Comparison of ENCODE assay signal across 10 mouse cellular contexts in the genomic region with DNA sequence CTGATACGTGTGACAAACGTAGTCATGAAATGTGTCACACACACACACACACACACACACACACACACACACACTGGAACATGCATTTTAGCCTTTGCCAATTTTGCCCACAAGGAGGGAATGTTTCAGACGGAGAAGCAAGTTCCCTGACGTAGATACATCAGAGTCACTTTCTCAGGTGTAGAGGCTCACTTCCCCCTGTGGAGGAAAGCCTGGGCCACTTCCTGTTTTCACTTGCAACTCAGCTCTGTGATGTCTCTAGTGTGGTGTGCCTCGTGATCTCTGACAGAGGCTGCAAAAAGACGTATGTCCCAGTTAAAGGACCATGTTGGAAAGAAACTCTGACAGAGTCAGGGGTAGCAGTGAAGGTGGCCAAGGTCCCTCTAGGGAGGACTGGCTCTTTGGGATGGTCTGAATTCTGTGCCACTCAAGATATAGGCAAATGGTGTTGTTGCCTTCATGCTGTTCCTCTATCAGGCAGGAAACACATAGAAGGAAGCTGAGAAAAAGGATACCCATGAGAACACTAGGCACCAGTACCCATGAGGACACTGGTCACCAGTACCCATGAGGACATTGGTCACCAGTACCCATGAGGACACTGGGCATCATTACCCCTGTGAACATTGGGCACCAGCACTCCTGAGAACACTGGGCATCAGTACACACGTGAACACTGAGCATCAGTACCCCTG. TPM values are rescaled to one million over a fixed set of nuclear protein-coding genes. Genes with fewer than 3 reads are reported as not detected.
DNase-seq lines count a peak whose midpoint lies in the region; ATAC-seq and TF ChIP-seq lines count a peak whose summit lies in the region.
"Had no signal": no experiment of that assay in that cellular context is flagged by ENCODE, and none has a peak within 500 bp of the region (broad histone marks: within the 10 kb centered on the region; RNA-seq: fewer than 3 reads in every experiment).

No protein-coding gene starts in this region.

- peaks cover 17% of the 10 kb centered on the region for H3K27me3 ChIP-seq in megakaryocyte, embryonic 14.5 days (replicated peaks)
- H3K27me3 ChIP-seq in splenic B cell, adult 2 months (ENCODE audit: control insufficient read depth, insufficient read depth, low read length, poor library complexity, severe bottlenecking): no peaks in the 10 kb centered on the region
- no peaks in the 10 kb centered on the region for H3K27me3 ChIP-seq in forebrain, postnatal 0 days (ENCODE audit: insufficient read depth, low read length)
- H3K27me3 ChIP-seq in cerebellum, adult 2 months (ENCODE audit: control insufficient read depth, insufficient read depth, low read length): no peaks in the 10 kb centered on the region

- H3K27ac ChIP-seq in layer of hippocampus, adult 2 months: no peak overlapping the region
- no peak overlapping the region for H3K27ac ChIP-seq in forebrain, postnatal 0 days (ENCODE audit: low read depth, low read length)
- H3K27ac ChIP-seq in cerebellum, adult 2 months (ENCODE audit: insufficient read depth, low read length): no peak overlapping the region
- H3K27ac ChIP-seq: liver, embryonic 14.5 days had no signal

- ATAC-seq in activated CD4-positive, CD25-positive, alpha-beta regulatory T cell, adult 4 months: peak; percentile 94
- ATAC-seq in forebrain, postnatal 0 days: no peak

- H3K4me2 ChIP-seq in forebrain, postnatal 0 days (ENCODE audit: low read depth): no peak overlapping the region

- 88% methylated on average over 7 of the region's 7 CpGs for WGBS in forebrain, postnatal 0 days
- 81% methylated on average over 7 of the region's 7 CpGs for WGBS in cerebellum, adult 2 months

- H3K9ac ChIP-seq in forebrain, postnatal 0 days: no peak overlapping the region
- H3K9ac ChIP-seq: liver, embryonic 14.5 days had no signal

- DNase-seq in CD4-positive, CD25-positive, alpha-beta regulatory T cell, adult 2 months (ENCODE audit: low read depth, low spot score): peak; percentile 95
- peak; percentile 97 for DNase-seq in splenic B cell, adult 2 months (ENCODE audit: low read depth, low spot score)
- no peak for DNase-seq in layer of hippocampus, adult 2 months (ENCODE audit: low spot score in 2 of 2)
- no peak for DNase-seq in gastrocnemius, adult 18-20 months (ENCODE audit: low spot score)
- no peak for DNase-seq in forebrain, postnatal 0 days
- DNase-seq in cerebellum, adult 2 months: no peak
- DNase-seq: embryo, embryonic 11 days had no signal

- H3K36me3 ChIP-seq in megakaryocyte, embryonic 14.5 days (replicated peaks; ENCODE audit: low read length): no peaks in the 10 kb centered on the region
- H3K36me3 ChIP-seq in splenic B cell, adult 2 months (ENCODE audit: control insufficient read depth, insufficient read depth, low read length, poor library complexity, severe bottlenecking): no peaks in the 10 kb centered on the region
- no peaks in the 10 kb centered on the region for H3K36me3 ChIP-seq in forebrain, postnatal 0 days (ENCODE audit: insufficient read depth)

- 0 out of 2 replicates have a peak, but pooled peaks cover 4% of the 10 kb centered on the region for H3K9me3 ChIP-seq in megakaryocyte, embryonic 14.5 days
- no peaks in the 10 kb centered on the region for H3K9me3 ChIP-seq in forebrain, postnatal 0 days (ENCODE audit: low read length)

- H3K4me3 ChIP-seq in megakaryocyte, embryonic 14.5 days (replicated peaks): peak overlapping the region; percentile 26
- no peak overlapping the region for H3K4me3 ChIP-seq in layer of hippocampus, adult 2 months
- no peak overlapping the region for H3K4me3 ChIP-seq in forebrain, postnatal 0 days (ENCODE audit: low read depth, low read length)
- no peak overlapping the region for H3K4me3 ChIP-seq in cerebellum, adult 2 months (replicated peaks; ENCODE audit: insufficient read depth, low read depth, low read length)

- TF ChIP-seq POLR2A in cerebellum, adult 2 months (IDR thresholded peaks at IDR 0.05; ENCODE audit: borderline replicate concordance, insufficient read depth, low read length): no peak

- H3K4me1 ChIP-seq in megakaryocyte, embryonic 14.5 days: peaks cover 37% of the 10 kb centered on the region
- no peaks in the 10 kb centered on the region for H3K4me1 ChIP-seq in forebrain, postnatal 0 days (ENCODE audit: insufficient read depth)
- no peaks in the 10 kb centered on the region for H3K4me1 ChIP-seq in cerebellum, adult 2 months (ENCODE audit: control insufficient read depth, insufficient read depth, low read length)

- no peak for TF ChIP-seq CTCF in layer of hippocampus, adult 2 months (conservative IDR thresholded peaks at IDR 0.05)
- TF ChIP-seq CTCF in forebrain, postnatal 0 days (IDR thresholded peaks at IDR 0.05; ENCODE audit: low read depth): no peak
- TF ChIP-seq CTCF in cerebellum, adult 2 months (IDR thresholded peaks at IDR 0.05; ENCODE audit: borderline replicate concordance, insufficient read depth, low read depth, low read length): no peak

RNA-seq across cellular contexts. Expression of a gene that starts 24.5 kb away (rescaled TPM):
- polyA plus RNA-seq in activated CD4-positive, CD25-positive, alpha-beta regulatory T cell, adult 4 months (2017; shearing (Covaris generic)): 1 to 10 TPM; 6.8 to 7.1 TPM
- polyA plus RNA-seq in megakaryocyte, embryonic 14.5 days (2012; ENCODE audit: insufficient read depth, low replicate concordance): 9.8 and 10.1 TPM in 2 replicates
- 10 to 100 TPM; 24.6 to 27.2 TPM for total RNA-seq in layer of hippocampus, adult 2 months (2021)
- total RNA-seq in gastrocnemius, adult 18-20 months (2021): 10 to 100 TPM in 1 of 2 experiments, 1 to 10 TPM in 1; 6.9 to 10.9 TPM
- 7.0 and 7.9 TPM in 2 replicates for total RNA-seq in forebrain, postnatal 0 days (2014; rRNA removed)
- polyA plus RNA-seq in forebrain, postnatal 0 days (2015; fragmentation: Nextera tagmentation; extraction: Ambion mirVana): 2.2 and 2.5 TPM in 2 replicates
- polyA plus RNA-seq in cerebellum, adult 2 months (2012; rRNA removed): 8.4 and 9.7 TPM in 2 replicates

RNA-seq across cellular contexts. Expression of a gene that starts 41.8 kb away (rescaled TPM):
- polyA plus RNA-seq in activated CD4-positive, CD25-positive, alpha-beta regulatory T cell, adult 4 months (2017; shearing (Covaris generic)): 10 to 100 TPM; 41.0 to 42.5 TPM
- polyA plus RNA-seq in megakaryocyte, embryonic 14.5 days (2012; ENCODE audit: insufficient read depth, low replicate concordance): 3.3 TPM in 1 of 2 replicates, not detected in the other
- total RNA-seq in layer of hippocampus, adult 2 months (2021): 10 to 100 TPM; 39.0 to 42.7 TPM
- 10 to 100 TPM; 67.1 to 80.5 TPM for total RNA-seq in gastrocnemius, adult 18-20 months (2021)
- 14.5 and 18.7 TPM in 2 replicates for total RNA-seq in forebrain, postnatal 0 days (2014; rRNA removed)
- 11.0 and 17.3 TPM in 2 replicates for polyA plus RNA-seq in forebrain, postnatal 0 days (2015; fragmentation: Nextera tagmentation; extraction: Ambion mirVana)
- polyA plus RNA-seq in cerebellum, adult 2 months (2012; rRNA removed): 28.8 and 30.2 TPM in 2 replicates

Comparison
In these comparisons a context has a peak if more than half of its experiments do, and no peak if none do; other contexts are left out.
1. DNase-seq: peak in CD4-positive, CD25-positive, alpha-beta regulatory T cell, adult 2 months (single experiment) and splenic B cell, adult 2 months (single experiment); none in layer of hippocampus, adult 2 months (0 of 2), gastrocnemius, adult 18-20 months (single experiment), forebrain, postnatal 0 days (single experiment) and cerebellum, adult 2 months (0 of 2).